Mouse (Mus musculus) testis, adult 2 months (tissue): ENCODE data around the gene Klf7. TPM values are rescaled to one million over a fixed set of nuclear protein-coding genes. Genes with fewer than 3 reads are reported as not detected.

Source experiments
- H3K27ac ChIP-seq: fragments of 200-500 bp; 2 replicates; pipeline ENCODE4 v1.5.1; 2012; ENCODE audit warnings: low read depth, low read length; ENCODE audit not compliant: control insufficient read depth, insufficient read depth
- H3K27me3 ChIP-seq: fragments of 200-500 bp; 2 replicates; pipeline ENCODE4 v1.6.1; 2012; ENCODE audit warnings: mild to moderate bottlenecking, low read length, moderate library complexity; ENCODE audit not compliant: control insufficient read depth, insufficient read depth
- H3K36me3 ChIP-seq: fragments of 200-500 bp; 2 replicates; pipeline ENCODE4 v1.6.1; 2012; ENCODE audit warnings: mild to moderate bottlenecking, low read length; ENCODE audit not compliant: control insufficient read depth, insufficient read depth
- H3K4me1 ChIP-seq: fragments of 200-500 bp; 2 replicates; pipeline ENCODE4 v1.6.1; 2012; ENCODE audit warnings: low read length; ENCODE audit not compliant: control insufficient read depth, insufficient read depth
- H3K4me3 ChIP-seq: fragments of 200-500 bp; 2 replicates; pipeline ENCODE4 v1.5.1; 2012; ENCODE audit warnings: low read depth, mild to moderate bottlenecking, low read length, moderate library complexity, mixed read lengths; ENCODE audit not compliant: control insufficient read depth
- CTCF ChIP-seq: fragments of 200-500 bp; IDR thresholded peaks from 2 replicates; pipeline ENCODE4 v1.5.1; 2012; ENCODE audit warnings: low read depth, mild to moderate bottlenecking, inconsistent platforms, low read length, moderate library complexity; ENCODE audit not compliant: control insufficient read depth, insufficient read depth, insufficient replicate concordance
- POLR2A ChIP-seq: fragments of 200-500 bp; IDR thresholded peaks from 2 replicates; pipeline ENCODE4 v1.6.1; 2012; ENCODE audit warnings: low read depth, mild to moderate bottlenecking, inconsistent platforms, low read length, moderate library complexity; ENCODE audit not compliant: control insufficient read depth
- polyA plus RNA-seq: library from polyadenylated mRNA; depleted of rRNA; stranded (reverse); fragments of >200 nt; gene quantifications from 2 replicates; pipeline ENCODE4 v1.2.3, GENCODE M21; 2012

The Klf7 gene
- polyA plus RNA-seq, 1 experiment = 2.5 TPM

DNA sequence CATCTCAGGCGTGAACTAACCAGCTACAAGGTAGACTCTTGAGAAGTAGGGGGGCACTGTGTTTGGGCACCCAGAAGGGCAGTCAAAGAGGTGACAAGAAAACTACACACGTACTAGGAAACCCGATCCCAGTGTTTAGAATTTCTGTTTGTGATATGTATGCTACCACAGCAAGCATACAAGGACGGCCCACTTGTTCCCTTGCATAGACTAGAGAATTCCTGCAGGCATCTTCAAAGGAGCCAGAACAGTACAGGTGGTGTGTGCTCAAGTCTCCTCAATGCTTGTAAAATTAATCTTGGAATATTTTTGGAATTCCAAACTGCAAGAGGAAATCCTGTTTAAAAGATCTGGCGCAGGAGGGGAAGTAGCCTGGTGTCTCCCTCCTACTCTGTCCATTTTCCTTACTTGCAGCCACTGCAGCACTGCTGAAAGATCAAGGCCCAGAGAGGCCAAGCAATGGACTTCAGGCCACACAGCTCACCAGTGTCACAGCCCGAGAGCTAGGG, 102.9 kb downstream of the Klf7 start:
- H3K4me3 ChIP-seq = no peak overlapping the region
- peaks cover 6% of the 10 kb centered on the region for H3K4me1 ChIP-seq
- H3K27ac ChIP-seq = no peak overlapping the region
- no peaks in the 10 kb centered on the region for H3K36me3 ChIP-seq
- no peaks in the 10 kb centered on the region for H3K27me3 ChIP-seq
- TF ChIP-seq CTCF (no peak), POLR2A (no peak)

GRCm38 (mm10) chr1:64018466-64019077, 103.5 kb downstream of the Klf7 start:
- no peaks in the 10 kb centered on the region for H3K36me3 ChIP-seq

DNA sequence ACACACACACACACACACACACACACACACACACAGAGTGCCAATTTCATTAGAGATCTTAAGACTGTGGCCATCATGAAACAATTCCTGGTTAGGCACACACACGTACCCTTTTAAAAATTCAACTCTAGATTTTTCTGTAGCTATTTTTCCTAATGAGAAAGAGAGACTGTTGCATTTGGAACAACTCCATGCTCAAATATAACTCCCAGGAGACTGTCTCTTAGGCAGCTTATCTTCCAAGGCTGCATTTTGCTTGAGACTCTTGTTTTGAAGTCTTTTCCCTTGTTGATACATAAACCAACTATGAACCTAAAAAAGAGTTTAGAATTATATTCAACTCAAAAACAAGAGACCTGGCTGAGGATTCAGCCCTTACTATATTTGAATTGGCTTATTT, 108.0 kb downstream of the Klf7 start:
- Histone ChIP-seq H3K36me3 (no peaks in the 10 kb centered on the region), H3K4me1 (peaks cover 8% of the 10 kb centered on the region), H3K27ac (no peak overlapping the region), H3K27me3 (no peaks in the 10 kb centered on the region), H3K4me3 (no peak overlapping the region)
- TF ChIP-seq POLR2A = no peak
- no peak for TF ChIP-seq CTCF

More at GRCm38 (mm10) chr1:64018466-64019077, 103.5 kb downstream of the Klf7 start:
- H3K4me3 ChIP-seq = no peak overlapping the region
- no peak for TF ChIP-seq CTCF
- no peak for TF ChIP-seq POLR2A
- H3K27ac ChIP-seq = no peak overlapping the region
- no peaks in the 10 kb centered on the region for H3K27me3 ChIP-seq
- peaks cover 6% of the 10 kb centered on the region for H3K4me1 ChIP-seq

DNA sequence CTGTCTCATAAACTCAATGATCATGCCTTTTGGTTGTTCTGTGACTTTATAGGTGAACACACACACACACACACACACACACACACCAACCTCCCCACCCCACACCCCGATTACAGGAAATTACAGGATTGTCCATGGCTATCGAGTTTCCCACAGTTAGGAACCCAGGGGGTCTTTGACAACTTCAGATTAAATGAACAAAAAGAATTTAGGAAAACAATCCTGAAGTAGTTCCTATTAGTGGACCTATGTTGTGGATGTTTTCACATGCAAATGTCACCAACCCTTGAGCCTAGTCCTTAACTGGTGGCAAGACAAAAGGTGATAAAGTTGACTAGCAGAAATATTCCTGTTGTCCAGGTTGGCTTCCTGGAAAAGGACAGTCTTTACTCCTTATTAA, 113.1 kb downstream of the Klf7 start:
- no peak overlapping the region for H3K4me3 ChIP-seq
- TF ChIP-seq CTCF = no peak
- TF ChIP-seq POLR2A = no peak
- peaks cover 4% of the 10 kb centered on the region for H3K4me1 ChIP-seq
- H3K36me3 ChIP-seq = no peaks in the 10 kb centered on the region
- no peaks in the 10 kb centered on the region for H3K27me3 ChIP-seq
- H3K27ac ChIP-seq = no peak overlapping the region

GRCm38 (mm10) chr1:64008031-64008430, 114.1 kb downstream of the Klf7 start:
- Histone ChIP-seq H3K36me3 (no peaks in the 10 kb centered on the region), H3K4me3 (no peak overlapping the region), H3K27ac (no peak overlapping the region), H3K4me1 (peaks cover 4% of the 10 kb centered on the region), H3K27me3 (no peaks in the 10 kb centered on the region)
- TF ChIP-seq CTCF = no peak
- TF ChIP-seq POLR2A = no peak

GRCm38 (mm10) chr1:64005194-64005593, 116.9 kb downstream of the Klf7 start:
- TF ChIP-seq POLR2A = no peak
- TF ChIP-seq CTCF = no peak
- Histone ChIP-seq H3K36me3 (no peaks in the 10 kb centered on the region), H3K27ac (no peak overlapping the region), H3K27me3 (no peaks in the 10 kb centered on the region), H3K4me1 (no peaks in the 10 kb centered on the region), H3K4me3 (no peak overlapping the region)

- Histone ChIP-seq H3K4me1 (no peaks in the 10 kb centered on the region), H3K36me3 (no peaks in the 10 kb centered on the region), H3K27me3 (no peaks in the 10 kb centered on the region), H3K27ac (no peak overlapping the region), H3K4me3 (no peak overlapping the region)
- TF ChIP-seq CTCF (no peak), POLR2A (no peak)
Measured at GRCm38 (mm10) chr1:64003525-64004291, 118.4 kb downstream of the Klf7 start.

DNA sequence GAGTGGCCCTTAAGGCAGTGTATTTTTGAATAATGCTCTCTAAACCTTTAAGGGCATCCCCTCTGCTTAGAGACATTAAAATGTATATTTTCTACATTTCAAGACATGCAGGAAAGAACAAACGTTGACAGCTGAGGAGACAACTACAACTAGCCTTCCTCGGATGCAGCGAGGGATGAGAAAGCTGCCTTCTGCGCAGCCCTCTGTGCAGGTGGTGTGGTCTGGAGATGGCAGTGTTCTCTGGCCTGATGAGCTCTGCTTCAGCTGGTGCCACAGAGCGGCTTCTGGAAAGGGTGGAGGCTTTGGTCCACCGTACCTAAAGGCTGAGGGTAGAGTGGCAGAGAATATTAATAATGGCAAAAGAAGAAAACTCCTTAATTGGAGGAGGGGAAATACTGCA, 120.0 kb downstream of the Klf7 start:
- no peak overlapping the region for H3K4me3 ChIP-seq
- no peak for TF ChIP-seq POLR2A
- TF ChIP-seq CTCF = no peak
- no peak overlapping the region for H3K27ac ChIP-seq
- no peaks in the 10 kb centered on the region for H3K36me3 ChIP-seq
- H3K4me1 ChIP-seq = no peaks in the 10 kb centered on the region
- H3K27me3 ChIP-seq = no peaks in the 10 kb centered on the region
